Mouse (Mus musculus) ES-E14 (cell line): ENCODE measurements at regions not wholly inside any gene's neighbourhood (a gene's known extent, or its start where the extent isn't known, plus 50 kb on each side); places are given as distances from the start of the nearest gene placed in this dataset.

Source experiments
- CHD2 ChIP-seq: IDR thresholded peaks from 2 replicates; pipeline ENCODE4 v1.6.1; 2014; ENCODE audit warnings: mild to moderate bottlenecking, low read depth, low read length, inconsistent platforms
- HCFC1 ChIP-seq: IDR thresholded peaks from 2 replicates; pipeline ENCODE4 v1.6.1; 2012; ENCODE audit warnings: low read length, inconsistent platforms, borderline replicate concordance; ENCODE audit not compliant: insufficient read depth
- MAFK ChIP-seq: IDR thresholded peaks from 2 replicates; pipeline ENCODE4 v1.6.1; 2014; ENCODE audit warnings: mild to moderate bottlenecking, low read depth, low read length, inconsistent platforms; ENCODE audit not compliant: insufficient read depth
- ZC3H11A ChIP-seq: IDR thresholded peaks from 2 replicates; pipeline ENCODE4 v1.6.1; 2012; ENCODE audit warnings: low read depth, mild to moderate bottlenecking, inconsistent platforms, low read length, borderline replicate concordance
- ZNF384 ChIP-seq: IDR thresholded peaks from 2 replicates; pipeline ENCODE4 v1.6.1; 2012; ENCODE audit warnings: low read depth, low read length, inconsistent platforms

- TF ChIP-seq ZC3H11A (no peak), HCFC1 (no peak), MAFK (no peak), CHD2 (no peak), ZNF384 (no peak)
Measured at GRCm38 (mm10) chrX:60743971-60744370, 149.3 kb downstream of the Sox3 start.
